Mouse (Mus musculus): ENCODE results near the gene Gm10073. TPM values are rescaled to one million over a fixed set of nuclear protein-coding genes. Genes with fewer than 3 reads are reported as not detected.
A peak's percentile ranks its signal among the peaks of the same experiment; 100 is the strongest.

Gene Gm10073
- polyA plus RNA-seq, 1 experiment from 2014 or later = 10.1 TPM

GRCm38 (mm10) chr8:106592458-106592857 is 19.2 kb upstream of the Gm10073 start:
- no peak overlapping the region for H3K27ac ChIP-seq (ENCODE audit: low read depth)
- no peak overlapping the region for H3K4me2 ChIP-seq
- H3K4me3 ChIP-seq (ENCODE audit: low read depth, low read length) = no peak overlapping the region
- H3K4me1 ChIP-seq (ENCODE audit: insufficient read depth) = no peaks in the 10 kb centered on the region
- no peak for TF ChIP-seq CTCF (IDR thresholded peaks at IDR 0.05; ENCODE audit: low read depth)
- 45% methylated on average over 3 of the region's 3 CpGs for WGBS
- H3K27me3 ChIP-seq (ENCODE audit: insufficient read depth, low read length) = no peaks in the 10 kb centered on the region
- no peaks in the 10 kb centered on the region for H3K36me3 ChIP-seq (ENCODE audit: insufficient read depth)
- no peak for ATAC-seq (ENCODE audit: insufficient read depth)
- DNase-seq = no peak
- H3K9ac ChIP-seq = no peak overlapping the region
- no peaks in the 10 kb centered on the region for H3K9me3 ChIP-seq (ENCODE audit: low read depth, low read length)

GRCm38 (mm10) chr8:106588443-106589431 is 15.5 kb upstream of the Gm10073 start:
- H3K27me3 ChIP-seq (ENCODE audit: insufficient read depth, low read length) = no peaks in the 10 kb centered on the region
- H3K27ac ChIP-seq (ENCODE audit: low read depth) = no peak overlapping the region
- 0 out of 2 replicates have a peak, but pooled peaks cover 6% of the 10 kb centered on the region for H3K4me1 ChIP-seq (ENCODE audit: insufficient read depth)
- no peak for DNase-seq
- no peak overlapping the region for H3K4me2 ChIP-seq
- no peaks in the 10 kb centered on the region for H3K36me3 ChIP-seq (ENCODE audit: insufficient read depth)
- H3K4me3 ChIP-seq (ENCODE audit: low read depth, low read length) = no peak overlapping the region
- no peak for ATAC-seq (ENCODE audit: insufficient read depth)
- TF ChIP-seq CTCF (IDR thresholded peaks at IDR 0.05; ENCODE audit: low read depth) = no peak
- 24% methylated on average over 3 of the region's 3 CpGs for WGBS
- H3K9ac ChIP-seq = no peak overlapping the region
- H3K9me3 ChIP-seq (ENCODE audit: low read depth, low read length) = no peaks in the 10 kb centered on the region

- DNase-seq = no peak
- H3K36me3 ChIP-seq (ENCODE audit: insufficient read depth) = no peaks in the 10 kb centered on the region
- no peak for ATAC-seq (ENCODE audit: insufficient read depth)
- no peak overlapping the region for H3K4me3 ChIP-seq (ENCODE audit: low read depth, low read length)
- WGBS = 81% methylated on average over 8 of the region's 8 CpGs
- no peaks in the 10 kb centered on the region for H3K9me3 ChIP-seq (ENCODE audit: low read depth, low read length)
- no peaks in the 10 kb centered on the region for H3K27me3 ChIP-seq (ENCODE audit: insufficient read depth, low read length)
- 0 out of 2 replicates have a peak, but pooled peaks cover 6% of the 10 kb centered on the region for H3K4me1 ChIP-seq (ENCODE audit: insufficient read depth)
- no peak overlapping the region for H3K4me2 ChIP-seq
- no peak for TF ChIP-seq CTCF (IDR thresholded peaks at IDR 0.05; ENCODE audit: low read depth)
- H3K27ac ChIP-seq (ENCODE audit: low read depth) = no peak overlapping the region
- no peak overlapping the region for H3K9ac ChIP-seq
Measured at GRCm38 (mm10) chr8:106586896-106587295, 13.6 kb upstream of the Gm10073 start.

- ATAC-seq (ENCODE audit: insufficient read depth) (no peak), DNase-seq (no peak)
- Histone ChIP-seq H3K36me3 (ENCODE audit: insufficient read depth) (no peaks in the 10 kb centered on the region), H3K27ac (ENCODE audit: low read depth) (no peak overlapping the region), H3K4me2 (no peak overlapping the region), H3K9me3 (ENCODE audit: low read depth, low read length) (no peaks in the 10 kb centered on the region), H3K9ac (no peak overlapping the region), H3K4me3 (ENCODE audit: low read depth, low read length) (no peak overlapping the region), H3K27me3 (ENCODE audit: insufficient read depth, low read length) (no peaks in the 10 kb centered on the region), H3K4me1 (ENCODE audit: insufficient read depth) (0 out of 2 replicates have a peak, but pooled peaks cover 6% of the 10 kb centered on the region)
- 82% methylated on average over 3 of the region's 3 CpGs for WGBS
- TF ChIP-seq CTCF (IDR thresholded peaks at IDR 0.05; ENCODE audit: low read depth) = no peak
Measured at GRCm38 (mm10) chr8:106585671-106586037, 12.4 kb upstream of the Gm10073 start.

GRCm38 (mm10) chr8:106584942-106585670 is 11.8 kb upstream of the Gm10073 start:
- Histone ChIP-seq H3K4me3 (ENCODE audit: low read depth, low read length) (no peak overlapping the region), H3K4me2 (no peak overlapping the region), H3K4me1 (ENCODE audit: insufficient read depth) (0 out of 2 replicates have a peak, but pooled peaks cover 6% of the 10 kb centered on the region), H3K36me3 (ENCODE audit: insufficient read depth) (no peaks in the 10 kb centered on the region), H3K9ac (no peak overlapping the region), H3K27ac (ENCODE audit: low read depth) (peak overlapping the region; percentile 76), H3K9me3 (ENCODE audit: low read depth, low read length) (no peaks in the 10 kb centered on the region), H3K27me3 (ENCODE audit: insufficient read depth, low read length) (no peaks in the 10 kb centered on the region)
- TF ChIP-seq CTCF (IDR thresholded peaks at IDR 0.05; ENCODE audit: low read depth) = no peak
- no peak for ATAC-seq (ENCODE audit: insufficient read depth)
- WGBS = 44% methylated on average over 11 of the region's 11 CpGs
- peak; percentile 47 for DNase-seq

GRCm38 (mm10) chr8:106581344-106582088 is 8.3 kb upstream of the Gm10073 start:
- H3K4me2 ChIP-seq = no peak overlapping the region
- H3K36me3 ChIP-seq (ENCODE audit: insufficient read depth) = no peaks in the 10 kb centered on the region
- peak; percentile 74 for DNase-seq
- H3K4me1 ChIP-seq (ENCODE audit: insufficient read depth) = peaks cover 16% of the 10 kb centered on the region; the same call in 1 of the 2 replicates
- peak overlapping the region; percentile 36; the same call in 1 of the 2 replicates for H3K27ac ChIP-seq (ENCODE audit: low read depth)
- no peaks in the 10 kb centered on the region for H3K27me3 ChIP-seq (ENCODE audit: insufficient read depth, low read length)
- H3K4me3 ChIP-seq (ENCODE audit: low read depth, low read length) = no peak overlapping the region
- WGBS = 59% methylated on average over 6 of the region's 6 CpGs
- no peak overlapping the region for H3K9ac ChIP-seq
- no peak for TF ChIP-seq CTCF (IDR thresholded peaks at IDR 0.05; ENCODE audit: low read depth)
- no peaks in the 10 kb centered on the region for H3K9me3 ChIP-seq (ENCODE audit: low read depth, low read length)
- peak; percentile 77 for ATAC-seq (ENCODE audit: insufficient read depth)
